Mouse (Mus musculus) thymus, postnatal 25 days (tissue): Measurements from ENCODE around the gene Ube2r2.
A peak's percentile ranks its signal among the peaks of the same experiment; 100 is the strongest.

ENCODE experiments used
- DNase-seq: peaks from one replicate; pipeline ENCODE4 v3.0.0; 2022

The Ube2r2 gene

GRCm38 (mm10) chr4:41189809-41190208 is 54.3 kb downstream of the Ube2r2 start:
- no peak for DNase-seq

DNA sequence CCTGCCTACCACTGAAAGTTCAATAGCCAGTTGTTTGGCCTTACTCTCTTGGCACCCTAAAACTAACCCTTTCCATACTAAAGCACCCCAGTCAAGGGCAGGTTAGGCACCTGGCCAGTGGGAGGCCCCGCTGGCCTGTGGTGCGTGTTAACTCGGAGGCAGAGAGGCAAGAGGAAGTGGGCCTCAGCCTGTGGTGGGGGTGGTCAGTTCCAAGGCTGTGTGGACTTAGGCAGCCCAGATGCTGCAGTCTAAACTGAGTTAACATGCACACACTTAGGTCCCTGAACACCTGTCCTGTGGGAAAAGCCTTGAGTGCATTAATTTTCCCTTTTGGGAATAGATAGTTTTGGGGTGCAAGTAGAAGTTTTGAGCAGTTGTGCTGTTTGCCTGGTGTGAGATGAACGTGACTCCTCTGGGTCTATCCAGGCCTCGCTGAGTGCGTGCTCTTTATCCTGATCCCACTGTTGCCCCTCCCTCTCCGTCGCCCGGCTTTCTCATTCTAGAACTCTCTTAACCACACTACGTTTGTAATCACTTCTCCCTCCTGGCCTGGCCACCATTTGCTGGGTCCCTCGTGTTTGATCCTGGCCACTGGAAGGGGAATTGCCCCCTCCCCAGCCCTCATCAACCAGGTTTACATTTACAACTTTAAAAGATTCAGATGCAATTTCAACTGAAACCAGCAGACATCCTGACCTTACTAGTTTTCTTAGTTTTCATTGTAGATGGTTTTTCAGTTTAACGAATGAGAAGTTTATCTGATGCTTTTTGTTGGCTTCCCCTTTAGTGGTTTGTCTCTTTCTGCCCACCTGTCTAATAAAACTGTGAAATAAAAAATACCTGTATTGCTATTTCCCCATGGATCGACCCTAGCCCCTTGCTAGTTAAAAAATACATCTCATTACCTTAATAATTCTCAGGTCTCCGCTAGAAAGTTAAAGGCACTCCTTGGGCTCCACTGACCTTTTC is 57.3 kb downstream of the Ube2r2 start:
- DNase-seq, result no peak

- DNase-seq, result no peak
Measured at GRCm38 (mm10) chr4:41195328-41195727, 59.8 kb downstream of the Ube2r2 start.

- no peak for DNase-seq
Measured at GRCm38 (mm10) chr4:41196861-41197610, 61.5 kb downstream of the Ube2r2 start.

DNA sequence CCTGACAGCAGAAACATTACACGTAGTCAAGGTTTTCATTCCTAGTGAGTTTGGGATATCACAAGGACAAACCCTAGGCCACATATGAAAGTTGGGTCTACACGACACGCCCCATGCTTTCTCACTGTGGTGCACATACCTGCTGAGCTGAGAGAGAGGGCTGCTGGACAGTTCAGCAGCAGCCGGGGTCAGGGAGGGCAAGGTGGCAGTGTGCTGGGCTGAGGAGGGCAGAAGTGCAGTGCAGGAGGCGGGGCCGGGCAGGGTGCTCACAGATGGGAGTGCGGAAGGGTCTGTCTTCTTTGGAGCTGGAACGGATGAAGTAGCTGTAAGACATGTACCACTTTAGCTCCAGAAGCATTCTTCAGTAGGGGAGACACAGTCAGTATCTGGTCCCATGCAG is 66.6 kb downstream of the Ube2r2 start:
- no peak for DNase-seq

DNA sequence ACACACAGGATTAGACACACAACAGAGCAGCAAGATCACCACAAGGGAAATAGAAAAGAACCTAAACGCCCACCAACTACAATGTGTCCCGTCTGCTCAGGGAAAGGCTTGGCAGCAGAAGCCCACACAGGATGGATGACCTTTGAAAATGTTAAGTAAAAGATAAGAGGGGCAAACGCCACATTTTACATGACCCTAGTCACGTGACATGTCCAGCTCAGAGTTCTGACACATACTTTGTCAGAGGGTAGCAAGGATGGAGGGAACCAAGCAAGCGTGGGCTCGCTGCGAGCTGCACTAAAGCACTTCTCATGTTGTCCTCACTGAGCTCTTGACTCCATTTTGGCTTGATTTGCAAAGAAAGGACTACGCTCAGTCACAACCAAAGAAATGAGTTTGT is 70.2 kb downstream of the Ube2r2 start:
- no peak for DNase-seq

DNA sequence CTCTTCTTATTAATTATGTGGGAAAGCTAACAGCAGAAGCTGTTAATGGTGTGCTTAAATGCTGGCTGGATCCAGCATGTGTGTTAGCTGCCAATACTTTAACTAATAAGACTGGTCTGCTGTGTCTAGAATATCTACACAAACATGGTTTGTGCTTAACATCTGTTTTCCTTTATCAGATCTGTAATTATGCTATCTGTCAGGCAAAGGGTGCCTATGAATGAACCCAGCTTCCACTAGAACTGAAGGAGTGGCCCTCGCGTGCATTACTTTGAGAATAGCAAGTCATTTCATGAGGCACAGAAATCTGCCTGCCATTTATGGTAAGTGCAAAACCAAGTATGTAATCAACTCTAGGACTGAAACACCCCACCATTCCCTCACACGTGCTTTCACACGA is 72.5 kb downstream of the Ube2r2 start:
- DNase-seq, result no peak

DNA sequence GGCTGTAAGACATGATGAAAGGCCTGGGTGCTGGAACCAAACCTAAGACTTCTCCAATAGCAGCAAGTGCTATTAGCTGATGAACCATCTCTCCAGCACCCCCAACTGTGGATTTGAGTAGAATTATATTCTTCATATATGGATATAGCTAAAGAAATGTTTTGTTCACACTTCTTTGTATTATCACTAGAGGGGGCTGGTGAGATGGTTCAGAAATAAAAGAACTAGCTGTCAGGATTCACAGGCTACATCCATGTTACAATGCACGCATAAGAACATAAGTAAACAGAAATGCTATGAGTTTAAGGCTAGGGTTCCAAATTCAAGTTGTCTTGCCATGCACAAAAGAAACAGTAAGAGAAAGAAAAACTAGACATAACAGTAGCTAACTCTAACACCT is 89.9 kb downstream of the Ube2r2 start:
- no peak for DNase-seq

DNA sequence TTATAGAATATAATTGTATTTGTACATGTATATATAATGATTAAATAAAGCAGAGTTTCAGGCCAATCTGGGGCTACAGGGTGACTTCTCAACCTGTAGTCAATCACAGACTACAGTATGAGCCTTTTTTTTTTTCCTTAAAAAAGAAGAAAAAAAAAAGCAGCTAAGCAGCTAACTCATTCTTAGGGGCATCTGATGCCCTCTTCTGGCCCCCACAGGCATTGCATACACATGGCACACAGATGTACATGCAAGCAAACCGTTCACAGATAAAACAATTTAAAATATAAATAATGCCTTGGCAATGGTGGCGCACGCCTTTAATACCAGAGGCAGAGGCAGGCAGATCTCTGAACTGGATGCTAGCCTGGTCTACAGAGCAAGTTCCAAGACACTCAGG is 90.8 kb downstream of the Ube2r2 start:
- DNase-seq, result peak; percentile 58

- no peak for DNase-seq
Measured at GRCm38 (mm10) chr4:41235621-41236020, 100.1 kb downstream of the Ube2r2 start.

DNA sequence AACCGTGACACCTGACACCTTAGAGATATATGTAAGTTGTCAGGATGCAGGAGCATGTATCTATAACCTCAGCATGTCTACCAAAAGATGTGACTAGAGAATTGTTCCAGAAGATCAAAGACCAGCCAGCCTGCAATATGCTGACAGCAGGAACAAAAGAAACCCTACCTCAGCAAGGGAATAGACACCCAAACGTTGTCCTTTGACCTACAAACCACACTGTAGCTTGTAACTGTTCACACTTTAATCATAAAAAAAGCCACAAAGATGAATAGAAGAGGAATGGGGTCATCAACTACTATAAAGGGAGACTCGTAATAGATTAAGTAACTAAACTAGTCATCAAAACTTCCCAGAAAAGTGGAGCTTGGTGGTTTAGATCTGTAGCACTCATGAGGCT is 105.4 kb downstream of the Ube2r2 start:
- DNase-seq, result no peak
